Mouse (Mus musculus): Measurements from ENCODE around the gene Ube2cbp.

- TF ChIP-seq EP300 (optimal IDR thresholded peaks at IDR 0.05) (no peak), CTCF (IDR thresholded peaks at IDR 0.05; ENCODE audit: low read depth) (no peak)
Observed at GRCm38 (mm10) chr9:86298596-86298995, 166.2 kb downstream of the Ube2cbp start.

Measured in stomach, postnatal 0 days (tissue).